Mouse (Mus musculus) olfactory bulb, adult 2 months (tissue): Measurements from ENCODE around the gene Rufy1. TPM values are rescaled to one million over a fixed set of nuclear protein-coding genes. Genes with fewer than 3 reads are reported as not detected.

ENCODE experiments used
- H3K27ac ChIP-seq: fragments of 200-500 bp; 2 replicates; pipeline ENCODE4 v1.5.1; 2012; ENCODE audit warnings: low read depth, low read length; ENCODE audit not compliant: insufficient read depth
- H3K4me1 ChIP-seq: fragments of 200-500 bp; 2 replicates; pipeline ENCODE4 v1.6.1; 2012; ENCODE audit warnings: low read length; ENCODE audit not compliant: control insufficient read depth, insufficient read depth
- H3K4me3 ChIP-seq: fragments of 200-500 bp; 2 replicates; pipeline ENCODE4 v1.5.1; 2012; ENCODE audit warnings: mild to moderate bottlenecking, low read depth, low read length, moderate library complexity; ENCODE audit not compliant: insufficient read depth
- CTCF ChIP-seq: fragments of 200-500 bp; IDR thresholded peaks from 2 replicates; pipeline ENCODE4 v1.5.1; 2012; ENCODE audit warnings: low read depth, mild to moderate bottlenecking, low read length, moderate library complexity; ENCODE audit not compliant: insufficient read depth
- POLR2A ChIP-seq: fragments of 200-500 bp; IDR thresholded peaks from 2 replicates; pipeline ENCODE4 v1.6.1; 2012; ENCODE audit warnings: mild to moderate bottlenecking, low read depth, low read length, moderate library complexity; ENCODE audit not compliant: insufficient read depth
- WGBS: fragments of 180-500 bp; shearing (Covaris S2); methylation state at CpG from one replicate; pipeline ENCODE4 v1.1.7; 2018; 5-methylcytosine and 5-hydroxymethylcytosine counted together
- polyA plus RNA-seq: library from polyadenylated mRNA; stranded (reverse); fragments of >200 nt; gene quantifications from 2 replicates; pipeline ENCODE4 v1.2.4, GENCODE M21; 2012; ENCODE audit warnings: low replicate concordance; ENCODE audit not compliant: missing spikeins, insufficient read depth, insufficient read length

Rufy1 gene
- polyA plus RNA-seq, 1 experiment: not detected

DNA sequence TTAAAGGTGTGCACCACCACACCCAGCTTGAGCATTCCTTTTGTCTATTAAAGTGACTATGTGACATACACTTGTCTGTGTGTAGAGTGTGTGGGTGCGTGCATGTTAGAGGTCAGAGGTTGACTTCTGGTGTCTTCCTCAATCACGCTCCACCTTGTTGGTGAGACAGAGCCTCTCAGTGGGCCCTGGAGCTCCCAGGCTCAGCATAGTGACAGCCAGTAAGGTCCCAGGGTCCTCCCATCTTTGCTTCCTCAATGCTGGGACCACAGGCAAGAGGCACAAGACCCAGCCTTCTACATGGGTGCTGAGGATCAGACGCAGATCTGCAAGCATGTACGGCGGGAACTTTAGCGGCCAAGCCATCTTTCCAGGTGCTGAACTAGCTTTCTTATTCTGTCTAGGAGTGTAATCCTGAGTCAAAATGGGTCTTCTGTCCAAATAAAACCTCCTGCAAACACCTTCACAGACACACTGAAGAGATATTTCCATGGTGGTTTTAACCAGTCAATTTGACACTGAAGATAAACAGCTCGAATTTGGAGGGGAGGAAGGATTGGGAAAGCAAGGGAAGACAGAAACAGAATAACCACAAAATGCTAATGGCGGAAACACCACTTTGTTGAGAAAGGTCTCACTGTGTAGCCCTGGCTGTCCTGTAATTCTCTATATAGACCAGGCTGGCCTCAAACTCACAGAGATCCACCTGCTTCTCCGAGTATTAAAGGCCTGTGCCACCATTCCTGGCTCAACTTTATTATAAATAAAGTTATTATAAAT lies 84.5 kb downstream of the Rufy1 start:
- H3K4me3 ChIP-seq: no peak overlapping the region
- H3K27ac ChIP-seq: no peak overlapping the region
- WGBS: 92% methylated on average over 9 of the region's 9 CpGs
- no peaks in the 10 kb centered on the region for H3K4me1 ChIP-seq
- TF ChIP-seq CTCF (no peak), POLR2A (no peak)

DNA sequence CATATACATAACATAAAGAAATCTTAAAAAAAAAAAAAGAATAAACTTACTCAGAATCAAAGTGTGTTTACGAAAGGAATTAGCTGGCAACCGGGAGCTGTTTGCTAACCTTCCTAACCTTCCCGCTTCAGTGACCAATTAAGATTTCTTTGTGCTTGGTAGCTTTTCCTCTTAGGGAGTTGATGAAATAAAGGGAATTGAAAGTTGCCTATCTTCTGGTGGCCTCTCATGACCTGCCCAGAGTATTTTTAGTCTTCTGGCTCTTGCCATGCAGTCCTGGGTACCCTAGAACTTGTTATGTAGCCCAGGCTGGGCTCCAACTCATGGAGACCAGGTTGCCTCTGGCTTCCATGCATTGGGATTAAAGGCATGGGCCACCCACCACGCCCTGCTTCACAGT lies 85.4 kb downstream of the Rufy1 start:
- no peak for TF ChIP-seq POLR2A
- TF ChIP-seq CTCF: no peak

More for the DNA sequence above, 85.4 kb downstream of the Rufy1 start:
- no peak overlapping the region for H3K4me3 ChIP-seq
- no peaks in the 10 kb centered on the region for H3K4me1 ChIP-seq
- 78% methylated on average over 4 of the region's 4 CpGs for WGBS
- no peak overlapping the region for H3K27ac ChIP-seq

Other genes starting within 250 kb of the Rufy1 start
- gene Sqstm1, start 220.3 kb downstream of the Rufy1 start, polyA plus RNA-seq: 578 TPM in 1 of 2 replicates, not detected in the other
- gene Mgat4b, start 220.2 kb downstream of the Rufy1 start, polyA plus RNA-seq: not detected in 2 replicates
- gene Ltc4s, start 192.5 kb downstream of the Rufy1 start, polyA plus RNA-seq: not detected in 2 replicates
- gene Maml1, start 138.8 kb downstream of the Rufy1 start, polyA plus RNA-seq: not detected in 2 replicates
- gene Canx, start 105.5 kb downstream of the Rufy1 start, polyA plus RNA-seq: 193 and 359 TPM in 2 replicates
- gene Cby3, start 76.7 kb downstream of the Rufy1 start, polyA plus RNA-seq: not detected in 2 replicates
- gene Hnrnph1, start 54.1 kb downstream of the Rufy1 start, polyA plus RNA-seq: 611 and 1,562 TPM in 2 replicates
- not detected in 2 replicates for gene Adamts2, start 171.0 kb upstream of the Rufy1 start, polyA plus RNA-seq